26 mouse cellular contexts compared by ENCODE assay signal in genomic region chr16:23912741-23913140, GRCm38 (mm10). TPM values are rescaled to one million over a fixed set of nuclear protein-coding genes. Genes with fewer than 3 reads are reported as not detected.
DNase-seq lines count a peak whose midpoint lies in the region; ATAC-seq and TF ChIP-seq lines count a peak whose summit lies in the region.
"Had no signal": no experiment of that assay in that cellular context is flagged by ENCODE, and none has a peak within 500 bp of the region (broad histone marks: within the 10 kb centered on the region; RNA-seq: fewer than 3 reads in every experiment).

No protein-coding gene starts in this region.

- H3K4me1 ChIP-seq in heart, embryonic 10.5 days, result no peaks in the 10 kb centered on the region
- no peaks in the 10 kb centered on the region for H3K4me1 ChIP-seq in lung, embryonic 14.5 days (ENCODE audit: insufficient read depth)
- no peaks in the 10 kb centered on the region for H3K4me1 ChIP-seq in midbrain, embryonic 10.5 days
- 0 out of 2 replicates have a peak, but pooled peaks cover 7% of the 10 kb centered on the region for H3K4me1 ChIP-seq in midbrain, embryonic 13.5 days (replicated peaks)
- no peaks in the 10 kb centered on the region; the same call in 1 of the 2 replicates for H3K4me1 ChIP-seq in cerebellum, adult 2 months (ENCODE audit: control insufficient read depth, insufficient read depth, low read length)
- H3K4me1 ChIP-seq: embryonic facial prominence, embryonic 12.5 days; forebrain, embryonic 12.5 days had no signal

- no peaks in the 10 kb centered on the region for H3K36me3 ChIP-seq in heart, embryonic 10.5 days
- no peaks in the 10 kb centered on the region for H3K36me3 ChIP-seq in lung, embryonic 14.5 days (ENCODE audit: insufficient read depth)
- no peaks in the 10 kb centered on the region for H3K36me3 ChIP-seq in midbrain, embryonic 10.5 days
- no peaks in the 10 kb centered on the region for H3K36me3 ChIP-seq in midbrain, embryonic 13.5 days
- H3K36me3 ChIP-seq: embryonic facial prominence, embryonic 12.5 days; forebrain, embryonic 12.5 days; hindbrain, embryonic 12.5 days had no signal

- H3K4me3 ChIP-seq in heart, embryonic 10.5 days, result no peak overlapping the region
- H3K4me3 ChIP-seq in lung, embryonic 14.5 days (ENCODE audit: low read depth, low read length), result no peak overlapping the region
- H3K4me3 ChIP-seq in midbrain, embryonic 10.5 days, result no peak overlapping the region
- H3K4me3 ChIP-seq in midbrain, embryonic 13.5 days (replicated peaks), result no peak overlapping the region
- H3K4me3 ChIP-seq in cerebellum, adult 2 months (replicated peaks; ENCODE audit: insufficient read depth, low read depth, low read length), result no peak overlapping the region
- H3K4me3 ChIP-seq: embryonic facial prominence, embryonic 12.5 days; forebrain, embryonic 12.5 days; hindbrain, embryonic 12.5 days had no signal

- H3K4me2 ChIP-seq in lung, embryonic 14.5 days, result peak overlapping the region; percentile 42
- H3K4me2 ChIP-seq in midbrain, embryonic 13.5 days (replicated peaks), result no peak overlapping the region
- H3K4me2 ChIP-seq: embryonic facial prominence, embryonic 12.5 days; forebrain, embryonic 12.5 days; hindbrain, embryonic 12.5 days had no signal

- no peak for TF ChIP-seq CTCF in lung, embryonic 14.5 days (IDR thresholded peaks at IDR 0.05; ENCODE audit: low read depth)
- no peak for TF ChIP-seq CTCF in cerebellum, adult 2 months (IDR thresholded peaks at IDR 0.05; ENCODE audit: borderline replicate concordance, insufficient read depth, low read depth, low read length)

- no peak overlapping the region for H3K27ac ChIP-seq in heart, embryonic 10.5 days
- no peak overlapping the region for H3K27ac ChIP-seq in lung, embryonic 14.5 days (ENCODE audit: low read depth)
- no peak overlapping the region for H3K27ac ChIP-seq in midbrain, embryonic 10.5 days (replicated peaks)
- no peak overlapping the region for H3K27ac ChIP-seq in midbrain, embryonic 13.5 days
- no peak overlapping the region for H3K27ac ChIP-seq in cerebellum, adult 2 months (ENCODE audit: insufficient read depth, low read length)
- H3K27ac ChIP-seq: embryonic facial prominence, embryonic 12.5 days; forebrain, embryonic 12.5 days; hindbrain, embryonic 12.5 days had no signal

- H3K27me3 ChIP-seq in heart, embryonic 10.5 days (ENCODE audit: insufficient read depth, poor library complexity, severe bottlenecking), result no peaks in the 10 kb centered on the region
- H3K27me3 ChIP-seq in lung, embryonic 14.5 days (ENCODE audit: insufficient read depth, low read length), result no peaks in the 10 kb centered on the region
- no peaks in the 10 kb centered on the region for H3K27me3 ChIP-seq in midbrain, embryonic 10.5 days (ENCODE audit: low read depth, poor library complexity, severe bottlenecking)
- H3K27me3 ChIP-seq in midbrain, embryonic 13.5 days, result no peaks in the 10 kb centered on the region
- H3K27me3 ChIP-seq in cerebellum, adult 2 months (ENCODE audit: control insufficient read depth, insufficient read depth, low read length), result no peaks in the 10 kb centered on the region
- H3K27me3 ChIP-seq: embryonic facial prominence, embryonic 12.5 days; forebrain, embryonic 12.5 days; hindbrain, embryonic 12.5 days had no signal

- DNase-seq in heart, embryonic 10.5 days (ENCODE audit: low spot score), result peak; percentile 70
- no peak for DNase-seq in heart, adult 18-20 months
- DNase-seq in lung, embryonic 14.5 days, result peak; percentile 37
- no peak for DNase-seq in lung, postnatal 14 days
- peak; percentile 6 for DNase-seq in midbrain, embryonic 10.5 days (ENCODE audit: low spot score)
- DNase-seq in cerebellum, adult 2 months, result no peak
- DNase-seq: adrenal gland, postnatal 14 days; cerebellum, adult 18-20 months; cerebellum, postnatal 10 days; embryo, embryonic 11 days; gastrocnemius, postnatal 10 days; heart, postnatal 4 days had no signal

- no peak for ATAC-seq in lung, embryonic 14.5 days (ENCODE audit: insufficient read depth)
- no peak for ATAC-seq in midbrain, embryonic 13.5 days
- ATAC-seq: activated CD4-positive, CD25-positive, alpha-beta regulatory T cell, adult 4 months; forebrain, embryonic 16.5 days; hindbrain, embryonic 16.5 days; inflammation-experienced regulatory T-cells, adult 6 months had no signal

- no peak overlapping the region for H3K9ac ChIP-seq in lung, embryonic 14.5 days
- H3K9ac ChIP-seq in midbrain, embryonic 13.5 days (replicated peaks), result no peak overlapping the region
- H3K9ac ChIP-seq: embryonic facial prominence, embryonic 12.5 days; forebrain, embryonic 12.5 days; hindbrain, embryonic 12.5 days had no signal

- H3K9me3 ChIP-seq in heart, embryonic 10.5 days, result no peaks in the 10 kb centered on the region
- H3K9me3 ChIP-seq in lung, embryonic 14.5 days (ENCODE audit: low read depth, low read length), result no peaks in the 10 kb centered on the region
- H3K9me3 ChIP-seq in midbrain, embryonic 10.5 days (replicated peaks), result no peaks in the 10 kb centered on the region; the same call in 1 of the 2 replicates
- H3K9me3 ChIP-seq in midbrain, embryonic 13.5 days, result no peaks in the 10 kb centered on the region
- H3K9me3 ChIP-seq: embryonic facial prominence, embryonic 12.5 days; forebrain, embryonic 12.5 days; hindbrain, embryonic 12.5 days had no signal

- no peak for TF ChIP-seq POLR2A in cerebellum, adult 2 months (IDR thresholded peaks at IDR 0.05; ENCODE audit: borderline replicate concordance, insufficient read depth, low read length)

- WGBS in heart, embryonic 10.5 days, result 79% methylated on average over 13 of the region's 13 CpGs
- WGBS in lung, embryonic 14.5 days, result 30% methylated on average over 13 of the region's 13 CpGs
- WGBS in midbrain, embryonic 10.5 days, result 86% methylated on average over 13 of the region's 13 CpGs
- 82% methylated on average over 13 of the region's 13 CpGs for WGBS in midbrain, embryonic 13.5 days
- whole genome bisulfite sequencing in cerebellum, adult 2 months, result 90% methylated on average over 13 of the region's 13 CpGs

RNA-seq across cellular contexts. Expression of gene Rtp2, which starts 19.5 kb away (rescaled TPM):
- not detected in 2 replicates for polyA plus RNA-seq in heart, embryonic 10.5 days (2016; fragmentation: Nextera tagmentation; extraction: Ambion mirVana)
- total RNA-seq in heart, adult 18-20 months (2021), result not detected
- not detected in 2 replicates for polyA plus RNA-seq in lung, embryonic 14.5 days (2014; fragmentation: Nextera tagmentation; extraction: Ambion mirVana)
- not detected in 2 replicates for polyA plus RNA-seq in midbrain, embryonic 10.5 days (2016; fragmentation: Nextera tagmentation; extraction: Ambion mirVana)
- not detected in 2 replicates for polyA plus RNA-seq in midbrain, embryonic 13.5 days (2015; fragmentation: Nextera tagmentation; extraction: Ambion mirVana)
- not detected in 2 replicates for polyA plus RNA-seq in cerebellum, adult 2 months (2012; rRNA removed)
- total RNA-seq: adrenal gland, adult 18-20 months; adrenal gland, postnatal 14 days; gastrocnemius, postnatal 10 days; gastrocnemius, postnatal 4 days; heart, adult 8-10 months; heart, postnatal 4 days; MEL had no signal
- polyA plus RNA-seq: activated CD4-positive, CD25-positive, alpha-beta regulatory T cell, adult 4 months; C2C12; heart, postnatal 0 days; hindbrain, embryonic 12.5 days; hindbrain, embryonic 16.5 days; inflammation-experienced regulatory T-cells, adult 6 months had no signal

RNA-seq across cellular contexts. Expression of gene Sst, which starts 22.0 kb away (rescaled TPM):
- 1.0 TPM in 1 of 2 replicates, not detected in the other for polyA plus RNA-seq in heart, embryonic 10.5 days (2016; fragmentation: Nextera tagmentation; extraction: Ambion mirVana)
- not detected for total RNA-seq in heart, adult 18-20 months (2021)
- not detected in 2 replicates for polyA plus RNA-seq in lung, embryonic 14.5 days (2014; fragmentation: Nextera tagmentation; extraction: Ambion mirVana)
- 29.9 and 39.9 TPM in 2 replicates for polyA plus RNA-seq in midbrain, embryonic 10.5 days (2016; fragmentation: Nextera tagmentation; extraction: Ambion mirVana)
- 147 and 154 TPM in 2 replicates for polyA plus RNA-seq in midbrain, embryonic 13.5 days (2015; fragmentation: Nextera tagmentation; extraction: Ambion mirVana)
- polyA plus RNA-seq in cerebellum, adult 2 months (2012; rRNA removed), result 123 and 149 TPM in 2 replicates
- total RNA-seq: adrenal gland, adult 18-20 months; adrenal gland, postnatal 14 days; gastrocnemius, postnatal 4 days; heart, adult 8-10 months; heart, postnatal 4 days; MEL had no signal
- polyA plus RNA-seq: activated CD4-positive, CD25-positive, alpha-beta regulatory T cell, adult 4 months; C2C12; heart, postnatal 0 days; inflammation-experienced regulatory T-cells, adult 6 months had no signal

Comparison
In these comparisons a context has a peak if more than half of its experiments do, and no peak if none do; other contexts are left out.
1. DNase-seq: peak in heart, embryonic 10.5 days (single experiment), lung, embryonic 14.5 days (single experiment) and midbrain, embryonic 10.5 days (single experiment); none in heart, adult 18-20 months (0 of 2), lung, postnatal 14 days (single experiment) and cerebellum, adult 2 months (0 of 2).
2. RNA of gene Sst, which starts 22.0 kb away (polyA plus RNA-seq): 147 to 154 TPM in midbrain, embryonic 13.5 days, 123 to 149 TPM in cerebellum, adult 2 months and 29.9 to 39.9 TPM in midbrain, embryonic 10.5 days; 1.0 TPM in heart, embryonic 10.5 days and not detected in lung, embryonic 14.5 days; every median in the first group is over 10 times any median in the second.